Mouse (Mus musculus) CH12.LX (cell line): Measurements from ENCODE around the gene Milr1. TPM values are rescaled to one million over a fixed set of nuclear protein-coding genes. Genes with fewer than 3 reads are reported as not detected.

Experiments
- DNase-seq: peaks from one replicate; pipeline ENCODE4 v3.0.0-alpha.2; 2013; ENCODE audit errors: extremely low read depth
- H3K27ac ChIP-seq: 2 replicates; pipeline ENCODE4 v1.5.1; 2012; ENCODE audit warnings: low read depth, mild to moderate bottlenecking, control low read depth, moderate library complexity; ENCODE audit not compliant: insufficient read depth
- H3K27me3 ChIP-seq: replicated peaks from 2 replicates; pipeline ENCODE3; 2012; ENCODE audit warnings: inconsistent platforms
- H3K36me3 ChIP-seq, 2 experiments: replicated peaks in 1 of 2; 2 replicates each; pipeline versions ENCODE3 to v1.6.1; 2012; ENCODE audit warnings: inconsistent platforms in 1 of 2, low read length in 1 of 2, mild to moderate bottlenecking in 1 of 2, mixed read lengths in 1 of 2, moderate library complexity in 1 of 2; ENCODE audit not compliant: control insufficient read depth in 1 of 2, insufficient read depth in 1 of 2
- H3K4me1 ChIP-seq, 2 experiments: 2 replicates each; pipeline ENCODE4 v1.6.1; 2012; ENCODE audit warnings: inconsistent platforms in 1 of 2, moderate library complexity in 1 of 2; ENCODE audit not compliant: insufficient read depth in 2 of 2, control insufficient read depth in 1 of 2
- H3K4me2 ChIP-seq: 2 replicates; pipeline ENCODE4 v1.6.1; 2012; ENCODE audit warnings: low read depth, mild to moderate bottlenecking, control low read depth; ENCODE audit not compliant: poor library complexity, insufficient read depth, severe bottlenecking
- H3K4me3 ChIP-seq, 3 experiments: fragments of 150-350 bp in 1 of 3; sonication (generic) in 1 of 3; replicated peaks in 1 of 3; 2 replicates each; pipeline versions ENCODE3 to v1.5.1; 2011 to 2012; ENCODE audit warnings: low read depth in 2 of 3, low read length in 2 of 3, mild to moderate bottlenecking in 2 of 3, moderate library complexity in 2 of 3, control low read depth in 1 of 3, improper control_type of control experiment in 1 of 3, inconsistent platforms in 1 of 3, mixed read lengths in 1 of 3; ENCODE audit not compliant: poor library complexity in 1 of 3
- H3K79me2 ChIP-seq: replicated peaks from 2 replicates; pipeline ENCODE4 v1.6.1; 2012; ENCODE audit warnings: mild to moderate bottlenecking, moderate library complexity; ENCODE audit not compliant: control insufficient read depth, poor library complexity, insufficient read depth, severe bottlenecking; ENCODE audit errors: extremely low read depth
- H3K9ac ChIP-seq: 2 replicates; pipeline ENCODE4 v1.6.1; 2012; ENCODE audit warnings: low read depth, mild to moderate bottlenecking, control low read depth, moderate library complexity; ENCODE audit not compliant: insufficient read depth
- H3K9me3 ChIP-seq: replicated peaks from 2 replicates; pipeline ENCODE3; 2012; ENCODE audit warnings: low read length, inconsistent platforms, mixed read lengths
- BHLHE40 ChIP-seq: IDR thresholded peaks from 2 replicates; pipeline ENCODE4 v1.6.1; 2011; ENCODE audit warnings: mild to moderate bottlenecking, low read depth, low read length, improper control_type of control experiment
- CHD1 ChIP-seq: IDR thresholded peaks from 2 replicates; pipeline ENCODE4 v1.6.1; 2012; ENCODE audit warnings: low read depth, low read length, improper control_type of control experiment, inconsistent platforms
- CHD2 ChIP-seq: IDR thresholded peaks from 2 replicates; pipeline ENCODE4 v1.6.1; 2011; ENCODE audit warnings: low read length, improper control_type of control experiment
- CTCF ChIP-seq, 2 experiments: IDR thresholded peaks in 1 of 2; conservative IDR thresholded peaks in 1 of 2; 2 replicates each; pipeline ENCODE4 v1.5.1; 2011 to 2012; ENCODE audit warnings: low read depth in 2 of 2, low read length in 2 of 2, improper control_type of control experiment in 1 of 2, inconsistent platforms in 1 of 2, mild to moderate bottlenecking in 1 of 2, moderate library complexity in 1 of 2
- E2F4 ChIP-seq: IDR thresholded peaks from 2 replicates; pipeline ENCODE4 v1.6.1; 2011; ENCODE audit warnings: low read depth, low read length, improper control_type of control experiment; ENCODE audit not compliant: insufficient replicate concordance
- ELF1 ChIP-seq: IDR thresholded peaks from 2 replicates; pipeline ENCODE4 v1.6.1; 2014; ENCODE audit warnings: low read depth, mild to moderate bottlenecking, inconsistent platforms, low read length, improper control_type of control experiment
- EP300 ChIP-seq: IDR thresholded peaks from 2 replicates; pipeline ENCODE4 v1.6.1; 2011; ENCODE audit warnings: low read length, improper control_type of control experiment
- ETS1 ChIP-seq: conservative IDR thresholded peaks from 2 replicates; pipeline ENCODE4 v1.6.1; 2012; ENCODE audit warnings: low read depth, mild to moderate bottlenecking, inconsistent platforms, low read length, improper control_type of control experiment, moderate library complexity
- GABPA ChIP-seq: IDR thresholded peaks from 2 replicates; pipeline ENCODE4 v1.6.1; 2012; ENCODE audit warnings: low read depth, low read length, improper control_type of control experiment, inconsistent platforms; ENCODE audit not compliant: insufficient replicate concordance
- HCFC1 ChIP-seq: IDR thresholded peaks from 2 replicates; pipeline ENCODE4 v1.6.1; 2012; ENCODE audit warnings: low read depth, mild to moderate bottlenecking, inconsistent platforms, low read length, improper control_type of control experiment
- IRF4 ChIP-seq: IDR thresholded peaks from 2 replicates; pipeline ENCODE4 v1.6.1; 2014; ENCODE audit warnings: low read depth, mild to moderate bottlenecking, inconsistent platforms, low read length, improper control_type of control experiment
- JUN ChIP-seq: IDR thresholded peaks from 2 replicates; pipeline ENCODE4 v1.6.1; 2011; ENCODE audit warnings: low read depth, mild to moderate bottlenecking, low read length, improper control_type of control experiment, moderate library complexity; ENCODE audit not compliant: insufficient read depth
- JUND ChIP-seq: conservative IDR thresholded peaks from 2 replicates; pipeline ENCODE4 v1.6.1; 2011; ENCODE audit warnings: low read depth, low read length, improper control_type of control experiment
- KAT2A ChIP-seq: IDR thresholded peaks from 2 replicates; pipeline ENCODE4 v1.6.1; 2012; ENCODE audit warnings: low read length, improper control_type of control experiment, inconsistent platforms; ENCODE audit not compliant: insufficient replicate concordance
- MAFK ChIP-seq: IDR thresholded peaks from 2 replicates; pipeline ENCODE4 v1.6.1; 2011; ENCODE audit warnings: low read length, improper control_type of control experiment; ENCODE audit not compliant: insufficient replicate concordance
- MAX ChIP-seq: IDR thresholded peaks from 2 replicates; pipeline ENCODE4 v1.6.1; 2011; ENCODE audit warnings: low read length, improper control_type of control experiment
- MAZ ChIP-seq: IDR thresholded peaks from 2 replicates; pipeline ENCODE4 v1.6.1; 2012; ENCODE audit warnings: low read depth, mild to moderate bottlenecking, inconsistent platforms, low read length, improper control_type of control experiment, moderate library complexity
- MEF2A ChIP-seq: IDR thresholded peaks from 2 replicates; pipeline ENCODE4 v1.6.1; 2014; ENCODE audit warnings: low read depth, mild to moderate bottlenecking, inconsistent platforms, low read length, improper control_type of control experiment, borderline replicate concordance
- MXI1 ChIP-seq: IDR thresholded peaks from 2 replicates; pipeline ENCODE4 v1.6.1; 2011; ENCODE audit warnings: mild to moderate bottlenecking, low read depth, low read length, improper control_type of control experiment
- MYC ChIP-seq: IDR thresholded peaks from 2 replicates; pipeline ENCODE4 v1.6.1; 2011; ENCODE audit warnings: low read depth, mild to moderate bottlenecking, improper control_type of control experiment, low read length
- NELFE ChIP-seq: IDR thresholded peaks from 2 replicates; pipeline ENCODE4 v1.6.1; 2011; ENCODE audit warnings: low read depth, low read length, improper control_type of control experiment
- NRF1 ChIP-seq: IDR thresholded peaks from 2 replicates; pipeline ENCODE4 v1.6.1; 2014; ENCODE audit warnings: low read depth, mild to moderate bottlenecking, inconsistent platforms, low read length, improper control_type of control experiment, moderate library complexity
- PAX5 ChIP-seq: IDR thresholded peaks from 2 replicates; pipeline ENCODE4 v1.6.1; 2012; ENCODE audit warnings: low read length, inconsistent platforms, mixed read lengths
- POLR2A ChIP-seq: IDR thresholded peaks from 2 replicates; pipeline ENCODE4 v1.6.1; 2011; ENCODE audit warnings: low read depth, mild to moderate bottlenecking, improper control_type of control experiment, low read length
- POLR2AphosphoS2 ChIP-seq: IDR thresholded peaks from 2 replicates; pipeline ENCODE4 v1.6.1; 2011; ENCODE audit warnings: low read depth, low read length, improper control_type of control experiment
- RAD21 ChIP-seq: IDR thresholded peaks from 2 replicates; pipeline ENCODE4 v1.6.1; 2011; ENCODE audit warnings: low read depth, mild to moderate bottlenecking, low read length, improper control_type of control experiment, moderate library complexity
- RCOR1 ChIP-seq: conservative IDR thresholded peaks from 2 replicates; pipeline ENCODE4 v1.6.1; 2012; ENCODE audit warnings: low read depth, mild to moderate bottlenecking, inconsistent platforms, low read length, improper control_type of control experiment
- SIN3A ChIP-seq: IDR thresholded peaks from 2 replicates; pipeline ENCODE4 v1.6.1; 2012; ENCODE audit warnings: low read length, improper control_type of control experiment, inconsistent platforms
- SMC3 ChIP-seq: IDR thresholded peaks from 2 replicates; pipeline ENCODE4 v1.6.1; 2011; ENCODE audit warnings: low read depth, low read length, improper control_type of control experiment
- TBP ChIP-seq: conservative IDR thresholded peaks from 2 replicates; pipeline ENCODE4 v1.6.1; 2011; ENCODE audit warnings: low read depth, low read length, improper control_type of control experiment
- TCF12 ChIP-seq: IDR thresholded peaks from 2 replicates; pipeline ENCODE4 v1.6.1; 2014; ENCODE audit warnings: low read depth, mild to moderate bottlenecking, inconsistent platforms, low read length, improper control_type of control experiment
- UBTF ChIP-seq: IDR thresholded peaks from 2 replicates; pipeline ENCODE4 v1.6.1; 2012; ENCODE audit warnings: low read depth, mild to moderate bottlenecking, inconsistent platforms, low read length, improper control_type of control experiment, moderate library complexity
- USF1 ChIP-seq: IDR thresholded peaks from 2 replicates; pipeline ENCODE4 v1.6.1; 2014; ENCODE audit warnings: low read depth, mild to moderate bottlenecking, inconsistent platforms, low read length, improper control_type of control experiment
- USF2 ChIP-seq: conservative IDR thresholded peaks from 2 replicates; pipeline ENCODE4 v1.6.1; 2011; ENCODE audit warnings: low read depth, low read length, improper control_type of control experiment
- ZC3H11A ChIP-seq: IDR thresholded peaks from 2 replicates; pipeline ENCODE4 v1.6.1; 2012; ENCODE audit warnings: low read depth, mild to moderate bottlenecking, inconsistent platforms, low read length, improper control_type of control experiment
- ZKSCAN1 ChIP-seq: IDR thresholded peaks from 2 replicates; pipeline ENCODE4 v1.6.1; 2012; ENCODE audit warnings: low read depth, inconsistent platforms, low read length, improper control_type of control experiment, borderline replicate concordance
- ZMIZ1 ChIP-seq: IDR thresholded peaks from 2 replicates; pipeline ENCODE4 v1.6.1; 2012; ENCODE audit warnings: low read depth, mild to moderate bottlenecking, inconsistent platforms, low read length, improper control_type of control experiment
- ZNF384 ChIP-seq: IDR thresholded peaks from 2 replicates; pipeline ENCODE4 v1.6.1; 2012; ENCODE audit warnings: low read depth, low read length, improper control_type of control experiment, inconsistent platforms
- dilution Hi-C: fragments of 300-500 bp; cut with MboI; formaldehyde crosslinking; loops from 2 replicates; pipeline ENCODE4 v1.14.3; 2020; ENCODE audit warnings: low sequenced_read_pairs; ENCODE audit not compliant: extremely low pct_unique_long_range_greater_than_20kb, extremely low pct_ligation_motif_present
- in situ Hi-C: fragments of 300-500 bp; cut with MboI; formaldehyde crosslinking; loops from 3 replicates; pipeline ENCODE4 v1.14.3; 2019; ENCODE audit warnings: low sequenced_read_pairs, low pct_ligation_motif_present, low pct_unique_long_range_greater_than_20kb, mixed read lengths
- polyA plus RNA-seq: library from polyadenylated mRNA; unstranded; fragments of >175 nt; gene quantifications from 2 replicates; pipeline ENCODE4 v1.2.1, GENCODE M21; 2012; ENCODE audit warnings: low read depth; ENCODE audit not compliant: insufficient read length
- total RNA-seq, 2 experiments: library from RNA; depleted of rRNA; stranded (reverse); fragments of 300-350 nt in 1 of 2; fragments of >200 nt in 1 of 2; gene quantifications; 2 replicates each; pipeline ENCODE4 v1.2.3; 2012 to 2014

Milr1 gene
- total and polyA plus RNA-seq, 3 experiments = 22.0 to 41.2 (median 35.4) TPM

GRCm38 (mm10) chr11:106770195-106770974 lies 19.4 kb downstream of the Milr1 start:
- DNase-seq = peak; percentile 66
- in situ Hi-C loops = loop anchor here (25.0 kb wide), 1 partner anchor 458 kb away; the partner anchor contains the start of genes Cd79b and Gh
- peaks cover 79 to 93% of the 10 kb centered on the region in 2 experiments for H3K36me3 ChIP-seq

GRCm38 (mm10) chr11:106773061-106773460 lies 22.0 kb downstream of the Milr1 start:
- H3K4me1 ChIP-seq = peaks cover 2 to 22% of the 10 kb centered on the region in 2 experiments; a peak in 2 of 4 replicates
- H3K79me2 ChIP-seq = peaks cover 17% of the 10 kb centered on the region
- no peak overlapping the region for H3K27ac ChIP-seq
- no peak for DNase-seq
- dilution Hi-C loops = no loop called here
- no peak overlapping the region for H3K9ac ChIP-seq
- H3K9me3 ChIP-seq = peaks cover 5% of the 10 kb centered on the region
- no peak overlapping the region for H3K4me3 ChIP-seq
- in situ Hi-C loops = loop anchor here (25.0 kb wide), 1 partner anchor 461 kb away; the partner anchor contains the start of genes Cd79b and Gh
- H3K36me3 ChIP-seq = peaks cover 66 to 88% of the 10 kb centered on the region in 2 experiments
- no peak for TF ChIP-seq UBTF
- no peak for TF ChIP-seq SMC3
- TF ChIP-seq GABPA = no peak
- no peak for TF ChIP-seq CHD2
- no peak for TF ChIP-seq BHLHE40
- no peak for TF ChIP-seq ZNF384
- TF ChIP-seq USF1 = no peak
- TF ChIP-seq TBP = no peak
- TF ChIP-seq IRF4 = no peak
- TF ChIP-seq JUN = no peak
- TF ChIP-seq E2F4 = no peak
- TF ChIP-seq ELF1 = no peak
- TF ChIP-seq NELFE = no peak
- TF ChIP-seq MAFK = no peak
- TF ChIP-seq ZC3H11A = no peak
- TF ChIP-seq MYC = no peak
- no peaks in the 10 kb centered on the region for H3K27me3 ChIP-seq
- H3K4me2 ChIP-seq = no peak overlapping the region

More at GRCm38 (mm10) chr11:106770195-106770974, 19.4 kb downstream of the Milr1 start:
- no peak overlapping the region for H3K27ac ChIP-seq
- peaks cover 3% of the 10 kb centered on the region for H3K79me2 ChIP-seq
- no peak for TF ChIP-seq USF2
- TF ChIP-seq CTCF (conservative IDR thresholded peaks at IDR 0.05 in 1 of 2, IDR thresholded peaks at IDR 0.05 in 1 of 2; ENCODE audit: low read depth in 2 of 2, low read length in 2 of 2) = peak; percentile 50 to 91; a peak in 3 of 4 replicates
- TF ChIP-seq ELF1 = no peak
- TF ChIP-seq IRF4 = peak; percentile 48; the same call in 1 of the 2 replicates
- peak; percentile 35; the same call in 1 of the 2 replicates for TF ChIP-seq ZMIZ1
- no peak for TF ChIP-seq BHLHE40
- no peak for TF ChIP-seq POLR2AphosphoS2
- no peak for TF ChIP-seq POLR2A
- no peak for TF ChIP-seq USF1
- TF ChIP-seq ZC3H11A = peak; percentile 75
- TF ChIP-seq ZNF384 = peak; percentile 51
- no peak for TF ChIP-seq PAX5
- TF ChIP-seq MAZ = no peak
- 0 out of 2 replicates have a peak, but pooled peaks have one; percentile 26 for TF ChIP-seq MEF2A
- TF ChIP-seq ETS1 = no peak
- no peak for TF ChIP-seq UBTF
- peak; percentile 93 for TF ChIP-seq SMC3
- no peak for TF ChIP-seq NRF1
- no peak for TF ChIP-seq TCF12
- TF ChIP-seq SIN3A = no peak
- peak; percentile 93 for TF ChIP-seq RAD21
- peak; percentile 78 for TF ChIP-seq MYC
- TF ChIP-seq MAFK = no peak
- TF ChIP-seq EP300 = no peak
- no peak for TF ChIP-seq TBP
- TF ChIP-seq CHD2 = no peak
- TF ChIP-seq CHD1 = 0 out of 2 replicates have a peak, but pooled peaks have one; percentile 54
- TF ChIP-seq JUN = no peak
- no peak for TF ChIP-seq HCFC1
- peak; percentile 11; the same call in 1 of the 2 replicates for TF ChIP-seq ZKSCAN1
- no peak for TF ChIP-seq GABPA
- TF ChIP-seq KAT2A = no peak
- no peak for TF ChIP-seq RCOR1
- TF ChIP-seq MAX = no peak
- no peak for TF ChIP-seq MXI1
- 0 out of 2 replicates have a peak, but pooled peaks have one; percentile 25 for TF ChIP-seq JUND
- TF ChIP-seq NELFE = no peak
- TF ChIP-seq E2F4 = no peak
- no peak overlapping the region for H3K4me2 ChIP-seq
- H3K4me1 ChIP-seq = peaks cover under 1 to 14% of the 10 kb centered on the region in 2 experiments; a peak in 1 of 4 replicates
- no peak overlapping the region for H3K9ac ChIP-seq
- no peak overlapping the region for H3K4me3 ChIP-seq
- peaks cover 12% of the 10 kb centered on the region for H3K9me3 ChIP-seq
- dilution Hi-C loops = no loop called here
- H3K27me3 ChIP-seq = no peaks in the 10 kb centered on the region
